Mouse (Mus musculus) C2C12 (cell line): ENCODE data around the gene Wdr90. TPM values are rescaled to one million over a fixed set of nuclear protein-coding genes. Genes with fewer than 3 reads are reported as not detected.

Experiments used
- H3K27me3 ChIP-seq: one replicate; pipeline ENCODE4 v1.6.1; 2011; ENCODE audit not compliant: control insufficient read depth, insufficient read depth, insufficient read length
- H3K36me3 ChIP-seq: one replicate; pipeline ENCODE4 v1.6.1; 2011; ENCODE audit not compliant: control insufficient read depth, insufficient read depth
- H3K4me3 ChIP-seq: one replicate; pipeline ENCODE4 v1.5.1; 2011; ENCODE audit warnings: mild to moderate bottlenecking, control low read depth; ENCODE audit not compliant: poor library complexity, insufficient read depth, severe bottlenecking
- H3K79me2 ChIP-seq: one replicate; pipeline ENCODE4 v1.6.1; 2011; ENCODE audit not compliant: control insufficient read depth, insufficient read depth
- H3K79me3 ChIP-seq: one replicate; pipeline ENCODE4 v1.6.1; 2011; ENCODE audit warnings: low read depth, control low read depth
- H3ac ChIP-seq: one replicate; pipeline ENCODE3; 2011; ENCODE audit warnings: low read depth; ENCODE audit not compliant: control insufficient read depth, insufficient read length
- CEBPB ChIP-seq: IDR thresholded peaks from one replicate; pipeline ENCODE4 v1.6.1; 2011; ENCODE audit warnings: low read depth, mild to moderate bottlenecking, control low read depth, moderate library complexity
- CTCF ChIP-seq: IDR thresholded peaks from one replicate; pipeline ENCODE4 v1.5.1; 2011; ENCODE audit not compliant: control insufficient read depth, insufficient read depth, insufficient read length
- FOSL1 ChIP-seq: IDR thresholded peaks from one replicate; pipeline ENCODE4 v1.8.0; 2011; ENCODE audit warnings: mild to moderate bottlenecking, low read length; ENCODE audit not compliant: poor library complexity, insufficient read depth, severe bottlenecking
- MAX ChIP-seq: IDR thresholded peaks from one replicate; pipeline ENCODE4 v1.6.1; 2011; ENCODE audit warnings: mild to moderate bottlenecking, control low read depth
- MYOD1 ChIP-seq: IDR thresholded peaks from one replicate; pipeline ENCODE4 v1.6.1; 2011; ENCODE audit warnings: low read depth; ENCODE audit not compliant: control insufficient read depth, insufficient read length
- MYOG ChIP-seq: IDR thresholded peaks from one replicate; pipeline ENCODE4 v1.6.1; 2011; ENCODE audit not compliant: control insufficient read depth, insufficient read length; ENCODE audit errors: extremely low read depth
- USF1 ChIP-seq: IDR thresholded peaks from one replicate; pipeline ENCODE4 v1.6.1; 2011; ENCODE audit warnings: low read depth, mild to moderate bottlenecking, control low read depth, moderate library complexity
- polyA plus RNA-seq: library from polyadenylated mRNA; unstranded; fragments of >200 nt; fragmentation: generic; extraction: Trizol; gene quantifications from one replicate; pipeline ENCODE4 v1.2.1, GENCODE M21; 2012; ENCODE audit warnings: missing spikeins

The Wdr90 gene
- polyA plus RNA-seq, 1 experiment, result 16.7 TPM

- Histone ChIP-seq H3K4me3 (peak within 1 kb of the TSS; percentile 23), H3K27me3 (no peaks in the 10 kb centered on the region), H3K79me2 (peaks cover 46% of the 10 kb centered on the region), H3K79me3 (peaks cover 23% of the 10 kb centered on the region), H3ac (peak within 1 kb of the TSS; percentile 46), H3K36me3 (peaks cover 24% of the 10 kb centered on the region)
- TF ChIP-seq CTCF (no peak), USF1 (no peak), CEBPB (peak; percentile 67), MYOD1 (no peak), MAX (no peak)
These were observed 32.4 kb downstream of the Wdr90 start, which contains the start of gene Jmjd8 for GRCm38 (mm10) chr17:25828712-25829557. Gene Jmjd8 (plus strand): TSS chr17:25828867.

- no peak for TF ChIP-seq CEBPB
- no peak for TF ChIP-seq CTCF
- TF ChIP-seq FOSL1, result no peak
- TF ChIP-seq MYOG, result no peak
- TF ChIP-seq USF1, result no peak
- no peak for TF ChIP-seq MYOD1
- TF ChIP-seq MAX, result no peak
- H3K79me3 ChIP-seq, result peaks cover 19% of the 10 kb centered on the region
- H3K36me3 ChIP-seq, result peaks cover 24% of the 10 kb centered on the region
- no peaks in the 10 kb centered on the region for H3K27me3 ChIP-seq
- H3K79me2 ChIP-seq, result peaks cover 42% of the 10 kb centered on the region
- H3ac ChIP-seq, result no peak overlapping the region
- H3K4me3 ChIP-seq, result no peak overlapping the region
These were observed 33.1 kb downstream of the Wdr90 start for GRCm38 (mm10) chr17:25828223-25828594.

DNA sequence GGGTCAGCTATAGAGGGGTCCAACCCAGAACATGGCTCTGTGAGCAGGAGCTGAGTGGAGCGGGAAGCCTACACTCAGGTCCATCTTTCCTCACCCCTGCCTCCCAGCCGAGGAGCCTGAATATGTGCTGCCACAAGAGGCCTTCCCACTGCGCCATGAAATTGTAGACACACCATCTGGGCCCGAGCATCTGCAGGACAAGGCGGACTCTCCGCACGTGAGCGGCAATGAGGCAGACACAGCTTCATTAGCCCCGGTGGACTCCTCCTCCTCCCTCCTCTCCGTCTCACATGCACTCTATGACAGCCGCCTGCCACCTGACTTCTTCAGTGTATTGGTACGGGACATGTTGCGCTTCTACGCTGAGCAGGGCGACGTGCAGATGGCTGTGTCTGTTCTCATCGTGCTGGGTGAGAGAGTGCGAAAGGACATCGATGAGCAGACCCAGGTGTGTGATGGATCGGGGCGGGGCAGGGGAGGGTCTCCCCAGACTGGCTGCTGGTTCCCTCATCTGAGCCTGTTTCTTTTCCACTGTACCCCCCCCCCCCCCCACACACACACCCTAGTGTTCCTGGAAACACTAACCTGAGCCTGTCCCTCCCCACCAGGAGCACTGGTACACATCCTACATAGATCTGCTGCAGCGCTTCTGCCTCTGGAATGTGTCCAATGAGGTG, 33.6 kb downstream of the Wdr90 start:
- Histone ChIP-seq H3ac (no peak overlapping the region), H3K27me3 (no peaks in the 10 kb centered on the region), H3K36me3 (peaks cover 24% of the 10 kb centered on the region), H3K4me3 (no peak overlapping the region), H3K79me2 (peaks cover 41% of the 10 kb centered on the region), H3K79me3 (peaks cover 19% of the 10 kb centered on the region)
- TF ChIP-seq MAX (no peak), USF1 (no peak), MYOG (no peak), CEBPB (no peak), MYOD1 (no peak), CTCF (no peak), FOSL1 (no peak)

GRCm38 (mm10) chr17:25827011-25827410, 34.3 kb downstream of the Wdr90 start:
- Histone ChIP-seq H3K36me3 (peaks cover 24% of the 10 kb centered on the region), H3K4me3 (no peak overlapping the region), H3K79me2 (peaks cover 34% of the 10 kb centered on the region), H3K79me3 (peaks cover 13% of the 10 kb centered on the region), H3ac (no peak overlapping the region), H3K27me3 (no peaks in the 10 kb centered on the region)
- TF ChIP-seq MYOG (no peak), FOSL1 (no peak), MYOD1 (no peak), CTCF (no peak), MAX (no peak), USF1 (no peak), CEBPB (no peak)

DNA sequence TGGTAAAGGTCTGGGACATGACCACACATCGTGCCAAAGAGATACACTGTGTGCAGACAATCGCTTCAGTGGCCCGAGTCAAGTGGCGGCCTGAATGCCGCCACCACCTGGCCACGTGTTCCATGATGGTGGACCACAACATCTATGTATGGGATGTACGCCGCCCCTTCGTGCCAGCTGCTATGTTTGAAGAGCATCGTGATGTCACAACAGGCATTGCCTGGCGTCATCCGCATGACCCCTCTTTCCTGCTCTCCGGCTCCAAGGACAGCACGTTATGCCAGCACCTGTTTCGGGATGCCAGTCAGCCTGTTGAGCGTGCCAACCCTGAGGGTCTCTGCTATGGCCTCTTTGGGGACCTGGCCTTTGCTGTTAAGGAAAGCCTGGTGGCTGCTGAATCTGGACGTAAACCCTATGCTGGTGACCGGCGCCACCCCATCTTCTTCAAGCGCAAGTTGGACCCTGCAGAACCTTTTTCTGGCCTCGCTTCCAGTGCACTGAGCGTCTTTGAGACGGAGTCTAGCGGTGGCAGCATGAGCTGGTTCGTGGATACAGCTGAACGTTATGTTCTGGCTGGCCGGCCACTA, 35.2 kb downstream of the Wdr90 start:
- Histone ChIP-seq H3K27me3 (no peaks in the 10 kb centered on the region), H3K79me2 (peaks cover 25% of the 10 kb centered on the region), H3K79me3 (peaks cover 4% of the 10 kb centered on the region), H3K36me3 (peaks cover 17% of the 10 kb centered on the region), H3ac (no peak overlapping the region), H3K4me3 (no peak overlapping the region)
- TF ChIP-seq MAX (no peak), MYOG (no peak), USF1 (no peak), MYOD1 (no peak), CTCF (no peak), CEBPB (no peak), FOSL1 (no peak)
